Comparison of ENCODE assay signal across 8 mouse cellular contexts in genomic region chr11:120164471-120165261, GRCm38 (mm10). TPM values are rescaled to one million over a fixed set of nuclear protein-coding genes. Genes with fewer than 3 reads are reported as not detected.
A peak's percentile ranks its signal among the peaks of the same experiment; 100 is the strongest.
DNase-seq lines count a peak whose midpoint lies in the region; ATAC-seq and TF ChIP-seq lines count a peak whose summit lies in the region.

No protein-coding gene starts in this region.

- TF ChIP-seq CTCF in cerebellum, adult 2 months (IDR thresholded peaks at IDR 0.05; ENCODE audit: borderline replicate concordance, insufficient read depth, low read depth, low read length): no peak

- H3K9me3 ChIP-seq in forebrain, embryonic 10.5 days: no peaks in the 10 kb centered on the region; the same call in 1 of the 2 replicates
- no peaks in the 10 kb centered on the region for H3K9me3 ChIP-seq in forebrain, embryonic 15.5 days
- H3K9me3 ChIP-seq in heart, embryonic 15.5 days (replicated peaks): no peaks in the 10 kb centered on the region

- no peaks in the 10 kb centered on the region for H3K36me3 ChIP-seq in forebrain, embryonic 10.5 days (replicated peaks)
- H3K36me3 ChIP-seq in forebrain, embryonic 15.5 days: no peaks in the 10 kb centered on the region
- H3K36me3 ChIP-seq in heart, embryonic 15.5 days: no peaks in the 10 kb centered on the region

- DNase-seq in forebrain, embryonic 10.5 days (ENCODE audit: extremely low spot score, low spot score): no peak
- DNase-seq in ES-CJ7 (ENCODE audit: low read depth, low spot score): peak; percentile 65
- peak; percentile 63 to 71 for DNase-seq in kidney, postnatal 4 days
- no peak for DNase-seq in cerebellum, adult 2 months
- DNase-seq in left cerebral cortex, adult 11 months (ENCODE audit: low spot score): no peak
- DNase-seq in ovary, postnatal 36 days (ENCODE audit: low spot score): no peak

- ATAC-seq in forebrain, embryonic 15.5 days (replicated peaks): no peak
- peak; percentile 81 for ATAC-seq in heart, embryonic 15.5 days (replicated peaks; ENCODE audit: insufficient number of reproducible peaks, insufficient read depth, low FRiP score, low read depth)

- no peak for TF ChIP-seq POLR2A in cerebellum, adult 2 months (IDR thresholded peaks at IDR 0.05; ENCODE audit: borderline replicate concordance, insufficient read depth, low read length)

- H3K9ac ChIP-seq in forebrain, embryonic 15.5 days (replicated peaks): no peak overlapping the region
- peak overlapping the region; percentile 65 for H3K9ac ChIP-seq in heart, embryonic 15.5 days

- peak overlapping the region; percentile 75 for H3K27ac ChIP-seq in forebrain, embryonic 10.5 days
- H3K27ac ChIP-seq in forebrain, embryonic 15.5 days (replicated peaks): no peak overlapping the region
- peak overlapping the region; percentile 97 for H3K27ac ChIP-seq in heart, embryonic 15.5 days
- H3K27ac ChIP-seq in cerebellum, adult 2 months (ENCODE audit: insufficient read depth, low read length): no peak overlapping the region

- H3K4me1 ChIP-seq in forebrain, embryonic 10.5 days: peaks cover 82% of the 10 kb centered on the region
- peaks cover 21% of the 10 kb centered on the region for H3K4me1 ChIP-seq in forebrain, embryonic 15.5 days
- H3K4me1 ChIP-seq in heart, embryonic 15.5 days (replicated peaks): peaks cover 65% of the 10 kb centered on the region
- 0 out of 2 replicates have a peak, but pooled peaks cover 1% of the 10 kb centered on the region for H3K4me1 ChIP-seq in cerebellum, adult 2 months (ENCODE audit: control insufficient read depth, insufficient read depth, low read length)

- no peak overlapping the region for H3K4me2 ChIP-seq in forebrain, embryonic 15.5 days (replicated peaks)
- peak overlapping the region; percentile 58 for H3K4me2 ChIP-seq in heart, embryonic 15.5 days

- 69% methylated on average over 17 of the region's 17 CpGs for WGBS in forebrain, embryonic 10.5 days
- 69% methylated on average over 17 of the region's 17 CpGs for WGBS in forebrain, embryonic 15.5 days
- 34% methylated on average over 17 of the region's 17 CpGs for WGBS in heart, embryonic 15.5 days
- WGBS in cerebellum, adult 2 months: 79% methylated on average over 17 of the region's 17 CpGs

- H3K4me3 ChIP-seq in forebrain, embryonic 10.5 days: no peak overlapping the region
- H3K4me3 ChIP-seq in forebrain, embryonic 15.5 days: no peak overlapping the region
- peak overlapping the region; percentile 43 for H3K4me3 ChIP-seq in heart, embryonic 15.5 days
- no peak overlapping the region for H3K4me3 ChIP-seq in cerebellum, adult 2 months (replicated peaks; ENCODE audit: insufficient read depth, low read depth, low read length)

- peaks cover 29% of the 10 kb centered on the region for H3K27me3 ChIP-seq in forebrain, embryonic 10.5 days (ENCODE audit: poor library complexity, severe bottlenecking)
- H3K27me3 ChIP-seq in forebrain, embryonic 15.5 days: no peaks in the 10 kb centered on the region
- H3K27me3 ChIP-seq in heart, embryonic 15.5 days: no peaks in the 10 kb centered on the region
- H3K27me3 ChIP-seq in cerebellum, adult 2 months (ENCODE audit: control insufficient read depth, insufficient read depth, low read length): no peaks in the 10 kb centered on the region

RNA-seq across cellular contexts. Expression of gene Slc38a10, which starts 13.5 kb away (rescaled TPM):
- 90.6 and 93.2 TPM in 2 replicates for polyA plus RNA-seq in forebrain, embryonic 10.5 days (2016; fragmentation: Nextera tagmentation; extraction: Ambion mirVana)
- polyA plus RNA-seq in forebrain, embryonic 15.5 days (2015; fragmentation: Nextera tagmentation; extraction: Ambion mirVana): 97.7 and 98.9 TPM in 2 replicates
- polyA plus RNA-seq in heart, embryonic 15.5 days (2015; fragmentation: Nextera tagmentation; extraction: Ambion mirVana): 77.5 and 91.4 TPM in 2 replicates
- polyA plus RNA-seq in cerebellum, adult 2 months (2012; rRNA removed): 72.5 and 73.2 TPM in 2 replicates

Comparison
In these comparisons a context has a peak if more than half of its experiments do, and no peak if none do; other contexts are left out.
1. H3K27ac ChIP-seq: peak in forebrain, embryonic 10.5 days (single experiment) and heart, embryonic 15.5 days (single experiment); none in forebrain, embryonic 15.5 days (single experiment) and cerebellum, adult 2 months (single experiment).
2. DNase-seq: peak in ES-CJ7 (single experiment) and kidney, postnatal 4 days (2 of 2); none in forebrain, embryonic 10.5 days (single experiment), cerebellum, adult 2 months (0 of 2), left cerebral cortex, adult 11 months (single experiment) and ovary, postnatal 36 days (single experiment).